Mouse (Mus musculus) left cerebral cortex, adult 11 months (tissue): ENCODE measurements around the gene Nr4a2.

Experiments
- DNase-seq: peaks from one replicate; pipeline ENCODE4 v3.0.0; 2022; ENCODE audit warnings: low spot score

Gene Nr4a2

GRCm38 (mm10) chr2:57111791-57112538 is 11.8 kb downstream of the Nr4a2 start:
- DNase-seq, result no peak

- no peak for DNase-seq
Observed at GRCm38 (mm10) chr2:57111011-57111790, 12.6 kb downstream of the Nr4a2 start.

DNA sequence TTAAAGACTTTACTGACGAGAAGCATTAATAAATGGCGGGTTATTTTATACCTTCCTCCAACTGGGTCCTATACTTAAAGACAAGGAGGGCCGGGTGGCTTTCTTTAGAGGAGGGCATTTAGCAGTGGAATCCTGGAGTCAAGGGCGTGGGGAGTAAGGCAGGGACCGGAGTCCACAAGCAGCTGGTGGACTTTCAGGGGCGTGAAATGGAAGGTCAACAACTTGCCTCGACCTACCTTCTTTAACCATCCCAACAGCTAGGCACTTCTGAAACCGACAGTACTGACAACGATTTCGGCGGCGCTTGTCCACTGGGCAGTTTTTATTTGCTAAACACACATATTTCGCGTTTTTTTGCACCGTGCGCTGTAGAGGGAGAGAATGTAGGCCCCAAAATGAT is 13.4 kb downstream of the Nr4a2 start:
- DNase-seq, result no peak

DNA sequence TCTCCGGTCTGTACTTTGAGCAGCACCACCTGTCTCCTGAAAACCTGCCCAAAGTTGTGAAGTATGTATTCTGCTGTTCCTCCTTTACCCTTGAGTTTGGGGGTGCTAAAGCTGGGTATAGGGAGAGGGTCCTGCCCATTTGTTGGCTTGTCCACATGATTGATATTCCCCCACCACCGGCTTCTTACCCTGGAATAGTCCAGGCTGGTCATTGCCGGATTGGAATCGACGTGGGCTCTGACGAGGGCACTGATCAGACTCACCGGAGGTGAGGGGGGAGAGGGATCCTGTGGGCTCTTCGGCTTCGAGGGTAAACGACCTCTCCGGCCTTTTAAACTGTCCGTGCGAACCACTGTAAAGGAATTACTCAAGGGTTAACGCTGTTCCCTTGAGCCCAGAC is 13.9 kb downstream of the Nr4a2 start:
- no peak for DNase-seq

GRCm38 (mm10) chr2:57109301-57109700 is 14.5 kb downstream of the Nr4a2 start:
- no peak for DNase-seq

DNA sequence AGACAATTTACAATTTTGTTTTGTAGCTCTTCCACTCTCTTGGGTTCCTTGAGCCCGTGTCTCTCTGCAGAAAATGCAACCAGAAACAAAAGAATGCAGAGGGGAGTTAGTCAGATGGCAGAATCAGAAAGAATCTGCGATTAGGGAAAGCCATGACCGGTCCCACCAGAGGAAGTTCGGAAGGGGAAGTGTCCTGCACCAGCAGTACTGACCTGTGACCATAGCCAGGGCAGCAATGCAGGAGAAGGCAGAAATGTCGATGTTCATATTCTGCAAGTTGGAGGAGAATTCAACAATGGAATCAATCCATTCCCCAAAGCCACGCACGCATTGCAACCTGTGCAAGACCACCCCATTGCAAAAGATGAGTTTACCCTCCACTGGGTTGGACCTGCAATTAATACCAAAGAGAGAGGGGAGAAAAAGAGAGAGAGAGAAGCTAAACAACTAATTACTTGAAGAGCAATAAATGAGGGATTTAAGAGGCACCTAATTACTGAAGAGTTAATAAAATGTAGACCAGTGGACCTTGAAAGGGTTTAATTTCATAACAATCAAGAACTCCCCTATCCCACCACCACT is 15.4 kb downstream of the Nr4a2 start:
- no peak for DNase-seq

DNA sequence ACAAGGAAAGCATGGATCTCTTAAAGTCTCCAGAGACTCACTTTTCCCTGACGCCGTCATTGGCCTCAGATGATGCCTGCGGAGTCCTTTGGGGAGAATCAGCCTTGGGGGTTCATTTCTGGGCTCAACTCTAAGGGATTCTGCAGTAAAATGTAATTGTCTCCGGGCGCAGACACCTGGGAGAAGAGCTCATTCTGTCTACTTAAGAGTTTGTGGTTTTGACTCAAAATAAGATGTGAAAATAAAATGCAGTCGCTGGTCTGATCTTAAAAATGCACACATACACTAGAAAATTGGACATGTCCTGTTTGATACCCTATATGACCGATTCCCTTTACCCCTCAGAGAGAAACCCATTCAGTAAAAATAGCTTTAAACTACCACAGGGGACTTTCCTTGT is 18.4 kb downstream of the Nr4a2 start:
- DNase-seq, result no peak

DNA sequence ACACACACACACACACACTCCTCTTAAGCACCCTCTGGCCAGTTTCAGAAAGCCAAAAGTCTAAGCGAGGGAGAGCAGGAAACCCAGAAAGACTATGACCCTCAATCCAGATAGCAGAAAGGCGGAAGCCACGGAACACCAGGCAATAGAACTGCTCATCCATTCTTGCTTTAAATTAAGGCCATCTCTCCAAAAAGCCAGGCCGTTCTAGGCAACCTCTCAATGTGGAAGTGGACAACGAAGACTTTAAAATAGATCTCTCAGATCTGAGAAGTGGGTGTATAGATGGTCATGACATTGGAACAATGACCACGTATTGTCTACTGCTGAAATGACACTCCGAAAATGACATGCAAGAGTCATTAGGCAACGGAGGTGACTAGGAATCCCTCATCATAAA is 19.1 kb downstream of the Nr4a2 start:
- DNase-seq, result no peak

DNA sequence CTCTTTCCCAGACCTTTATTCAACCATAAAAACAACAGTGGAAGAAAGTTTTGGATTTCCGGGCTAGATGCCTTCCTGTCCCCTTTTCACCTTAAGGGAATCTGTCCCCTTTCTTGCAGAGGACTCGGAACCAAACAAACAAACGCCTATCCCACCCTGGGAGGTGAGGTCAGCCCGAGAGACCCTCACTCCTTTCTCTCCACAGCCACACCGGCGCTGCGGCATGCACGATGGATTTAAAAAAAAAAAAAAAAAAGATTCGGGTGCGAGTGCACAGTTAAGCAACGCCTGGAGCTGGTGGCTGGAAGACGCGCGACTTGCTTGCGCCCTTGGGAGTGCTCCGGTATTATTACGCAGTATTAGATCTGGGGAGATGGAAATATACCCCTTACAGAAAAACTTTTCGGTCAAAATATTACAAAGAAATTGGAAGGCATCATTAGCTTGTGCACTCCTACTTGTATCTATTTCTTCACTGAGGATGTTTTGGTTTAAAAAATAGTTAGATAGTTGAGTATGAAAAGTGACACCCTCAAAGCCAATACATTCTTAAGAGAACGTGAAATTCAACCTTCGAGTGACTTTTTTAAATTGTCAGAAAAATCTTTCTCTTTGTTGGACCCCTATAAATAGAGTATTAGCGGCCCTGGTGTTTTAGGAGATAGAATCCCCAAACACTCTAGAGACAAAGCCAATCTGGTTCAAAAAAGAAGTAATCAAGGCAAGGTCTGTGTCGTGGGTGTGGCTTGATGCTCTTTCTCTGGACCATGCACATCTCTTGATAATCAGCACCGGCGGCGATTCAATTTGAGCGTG is 19.8 kb downstream of the Nr4a2 start:
- no peak for DNase-seq

- no peak for DNase-seq
Observed at GRCm38 (mm10) chr2:57102856-57103844, 20.7 kb downstream of the Nr4a2 start.

DNA sequence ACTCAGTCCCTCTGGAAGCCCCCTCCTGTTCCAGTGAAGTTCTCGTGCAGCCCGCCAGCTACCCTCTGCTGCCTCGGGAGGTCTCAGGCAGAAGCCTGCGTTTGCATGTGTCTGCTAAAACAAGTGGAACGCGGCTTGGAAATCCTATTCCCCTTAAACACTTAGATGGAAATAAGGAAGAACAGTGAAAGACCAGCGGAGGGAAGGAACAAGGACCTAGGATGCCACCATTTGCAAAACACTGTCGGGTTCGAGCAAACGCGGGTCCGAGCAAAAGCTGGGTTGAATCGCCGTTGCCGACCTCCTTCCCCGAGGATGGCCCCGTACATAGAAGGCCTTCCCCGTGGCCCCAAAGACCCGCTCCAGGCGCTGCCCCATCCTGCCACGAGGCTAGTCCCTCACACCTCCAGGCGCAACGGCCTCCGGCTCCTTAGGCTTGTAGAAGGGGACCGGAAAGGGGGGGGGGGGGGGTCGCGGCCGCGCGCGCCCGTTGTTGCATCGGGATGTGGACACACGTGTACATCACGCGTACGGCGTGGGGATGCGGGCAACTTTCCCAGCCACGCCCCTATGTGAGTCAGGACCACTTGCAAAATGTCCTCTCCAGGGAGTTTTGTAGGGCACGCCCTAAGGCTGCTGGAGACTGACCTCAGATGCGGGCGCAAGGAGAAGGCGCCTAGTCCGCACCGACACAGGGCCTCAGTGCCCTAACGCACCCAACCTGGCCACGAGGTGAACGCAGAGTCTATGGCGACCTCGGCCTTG is 21.5 kb downstream of the Nr4a2 start:
- DNase-seq, result no peak

DNA sequence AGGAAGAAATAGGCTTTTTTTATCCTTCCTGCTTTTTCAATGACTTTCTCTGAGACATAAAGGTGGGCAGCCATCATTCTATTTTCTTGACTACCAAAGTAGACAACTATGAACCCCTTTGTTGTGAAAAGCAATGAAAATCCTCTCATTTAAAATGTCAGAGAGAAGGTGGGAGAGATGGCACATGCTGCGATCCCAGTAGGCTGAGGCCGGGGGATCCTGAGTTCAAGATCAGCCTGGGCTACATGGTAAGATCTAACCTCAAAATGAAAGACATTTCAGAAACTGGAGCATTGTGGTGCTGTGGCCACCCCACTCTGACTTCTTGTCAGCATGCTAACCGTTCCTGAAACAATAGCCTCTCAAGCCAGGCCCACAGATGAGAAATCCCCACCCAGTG is 23.6 kb downstream of the Nr4a2 start:
- DNase-seq, result no peak

DNA sequence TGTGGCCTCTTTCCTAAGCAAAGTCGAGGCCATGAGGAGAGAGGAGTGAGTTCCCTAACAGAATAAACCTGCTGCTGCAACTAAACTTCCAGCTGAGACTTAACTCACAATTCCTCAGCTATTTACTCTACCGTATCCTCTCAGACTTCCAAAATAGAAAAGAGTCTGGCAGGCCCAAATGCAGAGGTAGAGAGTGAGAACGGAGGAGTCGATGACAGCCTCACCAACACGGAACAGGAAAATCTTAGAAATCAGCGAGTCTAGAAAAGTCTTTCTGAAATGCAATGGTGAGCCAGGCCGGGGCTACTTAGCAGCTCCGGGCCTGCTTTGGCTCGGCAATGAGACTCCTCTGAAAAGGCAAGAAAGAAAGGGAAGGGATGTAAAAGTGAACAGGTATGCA is 51.4 kb downstream of the Nr4a2 start:
- DNase-seq, result no peak

DNA sequence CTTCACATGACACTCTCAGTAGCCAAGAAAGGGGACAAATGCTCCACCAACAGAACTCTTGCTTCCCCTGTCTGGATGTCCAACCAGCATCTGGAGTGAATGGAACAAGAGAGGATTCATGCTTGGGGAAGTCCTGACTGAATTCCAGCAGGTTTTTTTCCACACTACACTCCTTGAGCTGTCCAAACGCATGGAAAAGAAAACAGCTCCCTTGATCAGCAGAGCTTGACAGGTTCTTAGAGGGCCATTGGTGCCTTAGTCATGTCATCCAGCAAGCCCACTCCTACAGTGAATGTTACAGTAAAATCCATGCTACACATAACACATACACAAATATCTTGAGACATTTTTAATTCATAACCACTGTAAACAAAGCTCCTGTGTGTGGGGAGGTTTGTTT is 60.3 kb downstream of the Nr4a2 start:
- DNase-seq, result no peak
